Mouse (Mus musculus): ENCODE results near the gene Olfr70.

Olfr70 gene

DNA sequence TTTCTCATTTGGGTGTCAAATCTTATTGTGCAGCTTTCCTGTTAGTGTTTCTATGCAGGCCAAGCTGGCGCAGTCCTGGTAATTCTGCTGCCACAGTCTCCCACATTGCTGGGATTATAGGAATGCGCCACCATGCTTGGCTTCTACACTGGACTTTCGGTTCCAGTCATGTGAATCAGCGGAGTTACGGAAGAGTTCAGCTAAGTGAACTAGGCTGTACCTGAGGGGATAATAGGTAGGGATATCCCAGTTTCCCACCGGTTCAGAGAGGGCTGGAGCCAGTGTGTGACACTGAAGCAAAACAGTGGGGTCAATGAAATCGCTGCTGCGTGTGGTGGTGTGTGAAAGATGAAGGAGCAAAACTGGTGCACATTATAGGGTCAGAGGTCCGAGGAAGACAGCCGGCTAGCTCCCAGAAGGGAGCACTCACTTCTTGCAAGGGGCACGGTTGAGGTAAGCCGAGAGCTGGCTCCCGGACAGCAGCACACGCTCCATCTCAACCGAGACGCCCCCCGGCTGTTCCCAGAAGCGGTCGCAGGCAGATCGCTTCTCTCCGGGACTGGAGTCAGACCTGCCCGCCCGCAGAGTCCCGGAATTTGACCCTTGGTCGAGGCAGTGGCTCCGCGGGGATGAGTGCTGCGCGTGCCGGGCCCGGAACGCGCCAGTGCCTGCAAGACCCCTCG lies 44.8 kb downstream of the Olfr70 start:
- in situ Hi-C loops (cut with MboI, MseI): no loop called here

DNA sequence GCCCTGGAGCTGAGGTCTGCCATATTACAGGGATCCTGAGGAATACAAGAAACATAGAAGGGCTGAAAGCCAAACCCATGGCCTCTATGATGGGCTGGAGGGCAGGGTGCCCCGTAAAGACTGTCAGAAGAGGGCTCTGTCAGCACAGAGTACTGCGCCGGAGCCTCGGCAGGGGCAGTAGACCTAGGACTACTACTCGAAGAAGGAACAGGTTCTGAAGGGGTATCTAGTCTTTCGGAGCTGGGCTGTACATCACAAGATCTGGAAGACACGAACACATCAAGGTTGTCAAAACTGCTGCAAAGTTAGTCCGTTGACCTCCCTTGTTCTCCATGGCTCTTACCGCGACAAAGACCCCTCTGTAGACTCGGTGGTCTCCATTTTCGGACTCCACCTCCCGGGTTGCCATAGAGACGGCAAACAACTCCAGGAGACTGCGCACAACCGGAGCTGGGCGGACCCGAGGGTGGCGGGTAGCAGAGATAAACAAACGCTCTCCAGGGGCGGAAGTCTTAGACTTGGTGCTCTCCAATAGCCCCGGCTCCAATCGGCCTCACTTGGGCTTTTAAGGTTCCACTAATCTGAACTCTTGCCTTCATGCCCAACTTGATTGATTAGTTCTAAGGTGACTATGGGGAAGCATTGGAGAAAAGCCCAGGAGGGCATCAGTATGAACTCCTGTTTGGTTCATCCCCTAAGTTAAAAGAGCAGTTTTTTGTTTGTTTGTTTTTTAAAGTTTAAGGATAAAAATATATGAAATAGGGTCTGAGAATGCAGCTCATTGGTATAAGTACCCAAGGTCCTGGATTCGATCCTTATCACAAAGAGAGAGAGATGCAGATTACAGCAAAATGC lies 47.2 kb downstream of the Olfr70 start, which contains the start of gene Spag8:
TSS of gene Spag8 (minus strand) at position 434 of the 855 bp plus-strand sequence.
- in situ Hi-C loops (cut with MboI, MseI): no loop called here

DNA sequence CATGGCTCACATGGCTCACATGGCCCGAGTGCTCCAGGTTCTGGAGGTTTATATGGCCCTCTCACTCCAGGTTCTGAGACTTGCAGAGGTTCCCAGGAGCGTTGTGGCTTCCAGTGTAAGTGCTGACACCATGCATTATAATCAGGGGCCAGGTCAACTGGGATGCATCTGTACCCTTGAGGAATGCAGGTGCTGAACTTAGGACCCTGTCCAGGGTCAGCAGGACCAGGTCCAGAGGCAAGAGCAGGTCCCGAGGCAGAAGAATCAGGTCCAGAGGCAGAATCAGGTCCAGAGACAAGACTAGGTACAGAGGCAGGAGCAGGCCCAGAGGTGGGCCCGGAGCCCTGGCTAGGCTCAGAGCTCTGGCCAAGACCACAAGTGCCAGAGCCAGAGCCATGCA lies 47.9 kb downstream of the Olfr70 start:
- in situ Hi-C loops (cut with MboI, MseI): no loop called here

DNA sequence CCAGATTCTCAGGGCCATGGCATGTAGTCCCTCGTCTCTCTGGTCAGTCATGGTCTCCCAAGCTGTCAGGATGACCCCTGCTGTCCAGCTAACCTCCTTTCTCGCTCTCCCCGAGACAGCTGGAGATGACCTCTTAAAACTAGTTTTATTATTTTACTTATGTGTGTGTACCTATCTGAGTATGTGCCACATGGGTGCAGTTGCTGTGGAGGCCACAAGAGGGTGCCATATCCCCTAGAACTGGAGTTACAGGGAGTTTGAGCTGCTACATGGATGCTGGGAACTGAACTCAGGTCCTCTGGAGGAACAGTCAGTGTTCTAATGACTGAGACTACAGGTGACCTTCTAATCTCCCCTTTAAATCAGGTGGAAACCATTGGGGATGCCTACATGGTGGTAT lies 50.8 kb downstream of the Olfr70 start:
- in situ Hi-C loops (cut with MboI, MseI): no loop called here

Measured in T-helper 1 cell (primary cell).